Mouse (Mus musculus) layer of hippocampus, postnatal 10 days (tissue): ENCODE data around the gene Cd274. TPM values are rescaled to one million over a fixed set of nuclear protein-coding genes. Genes with fewer than 3 reads are reported as not detected.

Experiments used
- DNase-seq, 2 experiments: peaks; one replicate each; pipeline ENCODE4 v3.0.0; 2021; ENCODE audit warnings: low spot score in 2 of 2
- long read RNA-seq: library from polyadenylated mRNA; stranded (forward); transcript quantifications from one replicate; pipeline ENCODE4 v2.0.0, GENCODE M21; 2023
- total RNA-seq, 2 experiments: library from RNA; stranded (reverse); gene quantifications; 2 replicates each; pipeline ENCODE4 v1.2.3; 2021

Cd274 gene
- total RNA-seq, result 1 to 10 TPM; 1.1 to 1.6 TPM
- long read RNA-seq, partial matches to known transcripts, result 0 of 1 reads
- long read RNA-seq, other reads (novel, unspliced or antisense), result 0 of 1 reads

GRCm38 (mm10) chr19:29366969-29367622 lies at the start of gene Cd274, which contains the start of gene Plgrkt:
TSS of gene Cd274 (plus strand) at chr19:29367455.
TSS of gene Plgrkt (minus strand) at chr19:29367390.
- DNase-seq, result peak; percentile 38 to 48

GRCm38 (mm10) chr19:29323416-29324049 lies 43.7 kb upstream of the Cd274 start:
- no peak for DNase-seq

GRCm38 (mm10) chr19:29325053-29325851 lies 42.0 kb upstream of the Cd274 start, which contains the start of gene Insl6:
TSS of gene Insl6 (minus strand) at chr19:29325356.
- peak; percentile 26 to 37 for DNase-seq

GRCm38 (mm10) chr19:29325852-29326180 lies 41.4 kb upstream of the Cd274 start:
- DNase-seq, result no peak

- no peak for DNase-seq
Measured at GRCm38 (mm10) chr19:29326396-29326795, 40.9 kb upstream of the Cd274 start.

GRCm38 (mm10) chr19:29326822-29327552 lies 40.3 kb upstream of the Cd274 start:
- no peak for DNase-seq

GRCm38 (mm10) chr19:29334068-29334745 lies 33.0 kb upstream of the Cd274 start, which contains the start of gene Rln1:
TSS of gene Rln1 (minus strand) at chr19:29334670.
- peak; percentile 49 to 55 for DNase-seq

GRCm38 (mm10) chr19:29336624-29337023 lies 30.6 kb upstream of the Cd274 start:
- no peak for DNase-seq

- DNase-seq, result no peak
Measured at GRCm38 (mm10) chr19:29341029-29341428, 26.2 kb upstream of the Cd274 start.

GRCm38 (mm10) chr19:29342281-29342680 lies 25.0 kb upstream of the Cd274 start:
- no peak for DNase-seq

- no peak for DNase-seq
Measured at GRCm38 (mm10) chr19:29344868-29345267, 22.4 kb upstream of the Cd274 start.

GRCm38 (mm10) chr19:29345636-29346035 lies 21.6 kb upstream of the Cd274 start:
- no peak for DNase-seq

- no peak for DNase-seq
Measured at GRCm38 (mm10) chr19:29350991-29351390, 16.3 kb upstream of the Cd274 start.

GRCm38 (mm10) chr19:29354895-29355877 lies 12.1 kb upstream of the Cd274 start:
- peak; percentile 93 for DNase-seq

GRCm38 (mm10) chr19:29356281-29356680 lies 11.0 kb upstream of the Cd274 start:
- DNase-seq, result no peak

GRCm38 (mm10) chr19:29360251-29360650 lies 7.0 kb upstream of the Cd274 start:
- DNase-seq, result no peak

- DNase-seq, result peak; percentile 82 to 89
Measured at GRCm38 (mm10) chr19:29361468-29362130, 5.7 kb upstream of the Cd274 start.

GRCm38 (mm10) chr19:29362173-29362930 lies 4.9 kb upstream of the Cd274 start:
- no peak for DNase-seq
